Mouse (Mus musculus) monocyte, adult 2 months (primary cell): ENCODE results near the gene Slc25a13.
"Not testable (repeated sequence)": the region's sequence is repeated elsewhere in the genome, so short reads cannot be mapped to it uniquely, and the experiment has no call there.

Source experiments
- DNase-seq, 2 experiments: peaks; one replicate each; pipeline ENCODE4 v3.0.0; 2022; ENCODE audit warnings: low spot score in 2 of 2, low read depth in 1 of 2

The Slc25a13 gene

DNA sequence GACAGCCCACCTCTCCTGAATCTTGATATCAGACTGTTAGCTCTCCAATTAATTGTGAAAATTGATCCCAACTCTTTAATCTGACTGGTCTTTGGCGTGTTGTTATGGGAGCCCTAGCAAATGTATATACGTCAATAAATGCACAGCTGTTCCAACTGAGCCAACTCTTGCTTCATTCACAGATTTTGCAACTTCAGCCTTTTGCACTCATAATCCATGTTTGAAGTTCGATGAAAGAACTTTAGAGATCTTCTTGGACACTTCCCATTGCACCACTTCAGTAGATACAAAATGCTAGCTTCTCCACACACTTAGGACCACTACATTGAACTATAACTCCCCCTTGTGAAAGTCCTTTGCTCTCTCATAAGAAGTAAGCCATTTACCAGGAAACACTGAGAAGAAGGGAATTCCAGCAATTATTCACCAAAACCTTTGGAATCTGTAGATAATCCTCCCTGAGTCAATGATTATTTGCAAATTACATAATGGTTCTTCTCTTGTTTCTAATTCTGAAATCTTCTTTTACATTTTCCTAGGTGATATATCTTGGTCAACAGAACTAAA is 11.3 kb downstream of the Slc25a13 start:
- DNase-seq: no peak

DNA sequence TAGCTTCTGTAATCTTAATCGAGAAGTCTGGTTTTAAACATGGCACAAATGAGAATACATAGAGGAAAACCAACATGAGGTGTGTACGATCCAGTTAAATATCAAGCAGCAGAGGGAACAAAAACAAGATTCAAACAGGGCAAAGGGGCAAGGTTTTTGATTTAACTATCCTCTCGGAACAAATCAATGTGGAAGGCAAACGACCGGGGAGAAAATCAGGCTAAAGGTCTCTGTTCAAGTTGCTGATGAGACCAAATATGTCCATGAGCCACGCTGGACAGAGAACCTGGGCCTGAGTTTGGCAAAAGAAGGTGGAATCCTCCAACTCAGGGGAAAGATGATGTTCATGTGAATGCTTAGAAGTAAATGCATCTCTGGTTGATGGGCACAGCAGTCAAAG is 14.5 kb downstream of the Slc25a13 start:
- no peak for DNase-seq

DNA sequence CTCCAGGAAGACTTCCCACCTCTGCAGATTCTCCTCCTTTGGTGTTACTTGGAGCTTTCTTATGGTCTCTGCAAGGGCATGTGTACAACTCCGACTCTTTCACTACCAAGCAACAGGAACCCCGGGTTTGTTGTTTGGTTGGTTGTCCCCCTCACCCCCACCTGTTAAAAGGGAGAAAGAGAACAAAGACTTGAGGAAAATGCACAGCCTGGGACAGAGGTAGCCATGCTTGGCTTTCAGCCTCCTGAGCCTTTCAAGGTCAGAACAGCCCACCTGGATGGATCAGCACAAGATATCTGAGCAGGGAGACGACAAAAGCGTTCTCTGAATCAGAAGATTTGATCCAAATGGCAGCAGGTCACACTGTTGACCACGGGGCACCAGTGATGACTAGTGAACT is 15.0 kb downstream of the Slc25a13 start:
- no peak for DNase-seq

DNA sequence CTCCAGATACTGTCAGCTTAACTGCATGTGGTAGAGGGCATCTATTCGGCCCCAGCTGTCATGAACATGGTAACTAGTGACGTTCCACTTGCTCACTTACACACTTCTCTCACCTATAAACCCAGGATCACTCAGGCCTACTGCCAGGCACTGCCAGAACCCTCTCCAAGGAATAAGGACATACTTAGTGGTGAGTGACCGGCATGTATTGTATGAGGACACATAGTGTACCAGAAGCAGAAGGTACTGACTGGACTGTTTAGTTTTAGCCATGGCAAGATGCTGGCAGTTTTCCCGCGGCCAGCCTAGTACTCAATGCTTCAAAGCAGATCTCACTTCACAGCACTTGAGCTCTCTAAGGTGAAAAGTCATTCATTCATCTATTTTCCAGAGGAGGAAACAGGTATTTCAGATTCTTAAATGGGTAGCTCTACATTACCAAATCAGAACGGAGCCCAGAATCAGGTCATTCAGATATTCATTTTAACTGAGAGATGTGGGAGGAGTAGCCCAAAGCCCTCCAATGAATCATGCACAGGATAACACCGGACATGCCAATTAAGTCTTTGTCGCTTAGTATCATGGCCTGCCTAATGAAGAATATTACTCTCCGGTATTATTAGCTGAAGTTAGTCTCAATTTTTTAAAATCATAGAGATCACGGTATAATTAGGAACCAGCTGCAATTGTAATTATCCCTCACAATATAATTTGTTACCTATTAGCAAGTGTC is 17.7 kb downstream of the Slc25a13 start:
- DNase-seq: no peak

DNA sequence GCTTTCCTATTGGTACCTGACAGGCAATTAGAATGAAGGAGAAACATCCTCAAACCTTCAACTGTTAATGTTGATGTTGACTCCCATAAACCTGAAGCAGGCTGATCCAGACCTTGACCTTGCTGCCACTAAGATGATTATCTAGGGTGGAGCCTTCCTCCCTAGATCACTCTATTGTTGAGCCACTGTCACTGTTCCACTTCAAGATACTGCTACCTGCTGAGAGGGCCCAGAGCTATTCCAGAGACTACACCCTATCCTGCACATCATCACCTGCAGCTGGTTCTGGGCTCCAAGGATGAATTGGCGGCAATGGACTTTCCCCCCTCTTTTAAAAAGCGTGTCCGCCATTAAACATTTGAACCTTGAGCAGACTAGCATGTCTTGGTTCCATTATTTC is 18.9 kb downstream of the Slc25a13 start:
- DNase-seq: not testable (repeated sequence)

DNA sequence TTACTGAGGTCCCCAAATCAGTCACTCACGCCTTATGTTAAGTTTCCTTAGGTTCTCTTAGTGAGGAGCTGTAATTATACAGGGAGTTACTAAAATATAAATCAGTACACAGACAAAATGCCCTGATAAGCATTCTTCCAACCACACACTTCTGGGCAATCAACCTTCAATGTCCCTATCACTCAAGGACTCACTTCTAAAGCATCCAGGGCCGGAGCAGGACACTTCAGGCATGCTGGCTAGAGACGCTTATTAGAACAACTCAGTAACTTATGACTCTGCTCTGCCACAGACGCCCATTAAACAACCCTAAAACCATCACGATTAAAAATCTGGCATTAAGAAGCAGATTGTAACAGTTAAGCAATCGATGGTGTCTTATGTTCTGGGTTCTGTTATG is 19.6 kb downstream of the Slc25a13 start:
- no peak for DNase-seq

DNA sequence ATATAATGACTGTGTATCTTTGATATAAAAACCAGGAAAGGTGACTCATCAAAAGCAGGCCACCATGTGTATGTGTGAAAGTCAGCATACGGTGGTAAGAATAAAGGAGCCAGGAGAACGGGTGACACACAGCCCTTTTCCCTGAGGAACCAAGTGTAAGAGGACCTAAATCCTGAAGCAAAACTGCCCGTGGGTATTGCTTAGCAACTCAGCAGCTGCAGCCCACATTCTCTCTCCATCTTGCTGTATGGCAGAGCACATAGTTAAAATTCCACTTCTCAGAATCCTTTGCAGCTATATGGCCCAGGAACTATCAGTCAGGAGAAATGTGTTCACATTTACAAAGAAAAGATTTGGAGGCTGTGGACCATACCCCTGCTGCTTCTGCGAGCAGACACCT is 20.4 kb downstream of the Slc25a13 start:
- DNase-seq: no peak

DNA sequence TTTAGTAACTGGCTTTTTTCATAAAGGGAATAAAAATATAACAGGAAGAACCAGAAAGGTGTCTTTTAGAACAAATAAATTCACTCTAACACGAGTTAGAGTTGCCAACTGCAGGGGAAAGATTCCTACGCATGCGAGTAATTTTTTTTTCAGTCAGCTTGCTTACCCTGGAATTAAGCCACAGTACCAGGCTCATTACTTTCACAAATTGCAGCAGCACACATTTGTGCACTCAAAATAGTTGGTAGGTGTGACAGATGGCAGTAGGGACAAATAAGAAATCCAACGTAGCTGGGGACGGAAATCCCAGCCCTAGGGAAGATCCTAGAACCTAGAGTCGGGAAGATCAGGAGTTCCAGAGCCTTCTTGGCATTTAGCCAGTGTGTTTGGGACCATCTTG is 22.1 kb downstream of the Slc25a13 start:
- no peak for DNase-seq

DNA sequence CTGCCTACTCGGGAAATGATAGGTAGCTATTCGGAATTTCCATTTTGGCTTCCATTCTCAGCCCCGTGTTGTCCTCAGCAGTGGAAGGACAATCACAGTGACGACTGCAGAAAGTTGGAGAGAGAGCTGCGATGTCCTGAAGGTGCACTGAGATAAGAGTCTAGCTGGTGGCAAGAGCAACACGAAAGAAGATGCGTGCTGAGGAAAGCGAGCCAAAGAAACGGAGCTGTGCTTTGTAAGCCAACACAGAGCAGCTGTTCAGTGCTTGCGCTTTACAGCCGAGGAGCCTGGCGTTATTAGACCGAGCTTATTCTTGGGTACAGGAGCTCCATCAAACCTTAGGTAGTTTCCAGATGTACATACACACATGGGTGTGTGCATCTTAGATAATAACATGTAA is 23.1 kb downstream of the Slc25a13 start:
- no peak for DNase-seq

DNA sequence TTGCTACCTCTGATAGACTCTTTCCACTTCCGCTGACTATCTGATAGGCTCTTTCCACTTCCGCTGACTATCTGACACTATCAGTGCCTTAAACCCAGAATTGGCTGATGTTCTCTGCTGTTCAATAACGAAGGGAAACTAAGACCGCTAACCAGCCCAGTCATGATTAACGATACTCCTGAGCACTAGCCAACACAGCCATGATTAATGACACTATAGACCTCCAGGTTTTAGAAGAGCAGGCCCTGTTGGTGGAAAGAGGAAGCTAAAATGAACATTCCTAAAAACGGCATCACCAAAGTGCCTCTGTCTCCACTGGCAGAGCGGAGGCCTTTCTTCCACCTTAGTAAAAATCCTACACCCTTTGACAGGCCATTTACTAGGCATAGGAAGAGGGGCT is 24.6 kb downstream of the Slc25a13 start:
- no peak for DNase-seq

DNA sequence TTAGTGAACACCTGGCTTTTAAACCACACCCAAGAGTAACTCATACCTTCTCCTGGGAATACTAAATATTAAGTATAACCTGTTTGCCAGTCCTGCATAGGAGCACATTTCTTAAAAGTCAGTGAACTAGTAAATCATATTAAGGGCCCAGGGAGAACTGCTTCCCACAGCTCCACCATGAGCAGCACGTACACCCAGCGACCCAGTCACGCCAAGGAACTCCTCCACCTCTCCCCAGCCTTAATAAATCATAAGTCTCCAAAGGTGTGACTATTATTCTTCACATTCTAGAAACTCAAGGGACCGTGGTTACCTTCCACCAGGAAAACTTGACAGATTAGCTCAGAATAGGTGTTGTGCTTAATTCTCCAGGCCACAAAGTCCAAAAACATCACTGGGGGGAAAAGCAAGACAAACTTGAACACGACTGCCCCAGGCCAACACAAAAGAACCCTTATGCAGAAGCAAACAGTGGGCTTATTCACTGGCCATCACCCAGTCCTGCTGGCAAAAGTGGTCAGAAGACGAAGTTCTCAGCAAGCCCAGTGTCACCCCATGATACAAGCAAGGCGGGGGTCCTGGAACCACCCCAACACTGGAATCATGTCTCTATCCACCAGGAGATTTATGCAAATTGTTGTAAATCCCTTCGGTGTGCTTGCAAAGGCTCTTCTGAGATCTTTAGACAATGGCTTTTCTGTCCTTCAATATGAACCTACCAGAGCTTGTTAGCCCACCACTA is 25.2 kb downstream of the Slc25a13 start:
- DNase-seq: no peak

DNA sequence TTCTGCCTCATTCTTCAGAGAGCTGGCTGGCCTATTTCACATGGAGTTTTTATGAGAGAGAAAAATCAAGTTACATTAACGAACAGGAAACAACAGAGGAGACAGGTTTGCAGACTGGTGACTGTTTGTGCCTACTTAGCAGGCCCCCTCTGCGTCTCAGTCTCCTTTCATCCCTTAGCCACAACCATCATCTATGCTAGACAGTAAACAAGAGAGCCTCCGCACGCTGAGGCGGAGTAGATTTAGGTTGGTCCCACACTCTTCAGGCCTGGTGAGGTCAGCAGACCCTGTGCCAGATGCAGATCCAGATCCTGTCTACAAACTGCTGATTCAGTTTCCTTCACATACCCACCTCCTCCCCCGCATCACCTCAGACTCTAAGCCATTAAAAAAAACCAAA is 28.0 kb downstream of the Slc25a13 start:
- DNase-seq: no peak

DNA sequence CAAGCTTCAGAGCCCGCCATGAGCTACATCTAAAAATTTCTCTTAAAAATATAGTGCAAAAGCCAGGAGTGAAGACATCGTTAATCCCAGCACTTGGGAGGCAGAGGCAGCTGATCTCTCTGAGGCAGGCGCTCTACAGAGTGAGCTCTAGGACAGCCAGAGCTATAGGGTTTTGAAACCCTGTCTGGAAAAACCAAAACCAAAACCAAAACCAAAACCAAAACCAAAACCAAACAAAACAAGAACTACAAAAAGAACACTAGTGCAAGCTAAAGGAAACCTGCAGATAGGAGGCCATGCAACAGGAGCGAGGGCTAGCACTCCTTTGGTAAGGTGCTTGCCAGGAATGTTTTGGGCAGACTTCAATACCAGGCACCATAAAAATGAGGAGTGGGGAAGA is 30.5 kb downstream of the Slc25a13 start:
- no peak for DNase-seq

DNA sequence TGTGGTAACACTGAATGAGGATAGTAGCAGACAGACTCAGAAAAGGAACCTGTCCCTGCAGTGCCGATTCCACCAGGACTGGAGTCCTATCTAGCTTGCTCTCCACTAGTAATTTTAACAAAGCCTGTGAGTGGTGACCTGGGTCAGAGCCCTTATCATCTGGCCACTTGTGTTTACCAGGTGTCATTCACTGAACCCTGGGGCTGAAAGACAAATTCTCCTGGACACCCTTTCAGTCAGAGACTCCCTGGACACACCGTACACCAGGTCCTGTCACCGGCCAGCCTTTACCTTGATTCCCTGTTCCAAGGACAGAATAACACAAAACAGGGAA is 31.3 kb downstream of the Slc25a13 start:
- no peak for DNase-seq

DNA sequence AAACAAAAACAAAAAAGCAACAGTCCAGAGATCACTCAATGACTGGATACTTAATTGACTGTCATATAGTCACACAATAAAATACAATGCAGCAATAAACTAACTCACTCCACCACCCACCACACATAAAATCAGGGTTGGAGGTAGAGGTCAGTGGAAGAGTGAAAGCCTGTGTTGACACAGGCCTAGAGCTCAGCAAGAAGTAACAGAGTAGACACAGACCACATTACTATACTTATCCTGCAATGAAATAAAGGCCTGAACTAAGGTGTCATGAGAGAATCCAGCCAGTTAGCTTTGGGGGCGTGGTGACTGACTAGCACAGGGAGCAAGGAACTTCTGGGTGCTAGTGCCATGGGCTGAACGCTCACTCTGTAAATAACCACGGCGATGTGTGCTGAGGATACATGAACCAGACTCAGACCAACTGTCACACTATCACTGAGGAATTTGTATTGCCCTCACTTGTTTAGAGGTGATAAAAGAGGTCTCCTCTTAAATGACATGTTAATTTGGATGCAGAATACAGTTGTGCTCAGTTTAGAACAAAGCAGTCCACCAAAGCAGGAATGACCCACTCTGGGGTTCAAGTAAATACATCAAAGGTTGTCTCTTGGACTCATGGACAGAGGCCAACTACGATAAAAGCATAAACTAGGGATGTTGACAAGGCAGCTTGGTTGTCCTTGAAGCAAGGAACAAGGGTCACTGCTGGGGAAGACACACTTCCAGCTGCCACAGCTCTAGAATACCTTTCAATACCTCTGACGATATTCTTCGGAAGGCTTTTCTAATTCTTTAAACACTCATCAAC is 31.8 kb downstream of the Slc25a13 start:
- DNase-seq: no peak

DNA sequence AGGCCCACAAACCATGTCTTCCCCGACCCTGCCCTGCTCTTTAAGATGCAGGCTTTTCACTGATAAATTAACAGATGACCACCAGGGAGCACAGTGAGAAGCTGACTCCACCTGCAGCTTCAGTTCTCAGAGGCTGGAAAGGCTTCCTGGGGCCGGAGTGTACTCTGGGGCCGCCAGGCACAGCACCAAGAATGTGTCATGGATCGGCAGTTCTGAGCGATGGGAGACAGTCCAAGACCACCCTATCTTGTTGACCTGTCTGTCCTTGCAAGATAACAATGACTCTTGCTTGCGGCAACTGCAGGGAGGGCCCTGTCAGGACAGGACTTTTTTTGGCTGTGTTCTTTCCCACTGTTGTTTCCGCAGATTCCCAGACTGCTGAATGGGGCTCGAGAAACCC is 33.4 kb downstream of the Slc25a13 start:
- DNase-seq: no peak

DNA sequence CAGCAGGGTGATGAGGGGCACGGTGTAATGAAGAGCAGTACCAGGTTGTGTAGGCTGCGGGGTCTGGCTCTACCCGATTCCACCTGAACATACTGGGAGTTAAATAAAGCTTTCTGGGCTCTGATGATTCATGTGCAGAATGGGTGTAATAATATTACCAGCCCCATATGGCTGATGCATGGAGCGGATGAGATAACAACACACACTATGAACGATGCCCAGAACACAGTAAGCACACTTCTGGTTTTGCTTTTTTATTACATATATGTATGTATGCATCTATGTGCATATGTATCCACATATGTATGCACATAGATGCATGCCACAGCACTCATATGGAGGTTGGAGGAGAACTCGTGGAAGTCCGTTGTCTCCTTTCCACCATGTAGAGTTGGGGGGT is 34.8 kb downstream of the Slc25a13 start:
- DNase-seq: no peak

DNA sequence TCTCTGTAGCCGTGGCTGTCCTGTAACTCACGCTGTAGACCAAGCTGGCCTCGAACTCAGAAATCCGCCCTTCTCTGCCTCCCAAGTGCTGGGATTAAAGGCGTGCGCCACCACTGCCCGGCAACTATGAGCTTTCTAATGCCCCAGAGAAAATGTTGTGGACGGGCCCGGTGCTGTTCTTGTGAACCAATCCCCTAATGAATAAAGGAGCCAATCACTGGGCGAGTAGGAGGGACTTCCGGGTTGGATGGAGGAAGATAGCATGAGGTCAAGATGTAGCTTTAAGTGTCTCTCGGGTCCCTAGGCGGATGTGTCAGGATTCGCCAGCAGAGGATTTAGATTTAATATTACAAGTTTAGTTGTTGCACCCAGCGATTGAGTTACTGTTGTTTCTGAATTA is 38.6 kb downstream of the Slc25a13 start:
- not testable (repeated sequence) for DNase-seq

DNA sequence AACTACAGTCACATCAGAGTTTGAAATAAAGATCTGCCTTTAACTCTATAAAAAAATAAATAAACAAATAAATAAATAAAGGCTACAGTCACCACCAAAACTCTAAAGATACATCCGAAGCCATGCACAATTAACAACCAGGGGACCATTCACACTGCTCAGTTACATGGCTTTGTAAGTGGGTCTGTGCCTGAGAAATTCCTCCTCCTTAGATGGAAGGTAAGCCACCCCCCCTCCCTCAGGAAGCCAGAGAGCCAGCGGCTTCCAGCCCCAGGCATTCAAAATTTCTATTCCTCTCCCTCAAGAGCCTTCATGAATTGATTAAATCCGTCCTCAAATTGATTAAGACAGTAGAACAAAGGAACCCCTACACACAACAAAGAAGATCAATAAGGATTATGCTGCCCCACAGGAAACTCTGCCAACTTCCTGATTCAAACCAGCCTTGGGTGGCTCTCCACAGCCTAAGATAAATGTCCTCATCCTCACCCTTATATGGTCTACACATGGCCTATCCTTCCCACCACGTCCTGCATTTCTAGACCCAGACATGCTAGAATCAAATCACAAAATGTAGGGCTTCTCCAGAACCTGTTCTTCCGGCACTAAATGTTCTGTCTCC is 41.5 kb downstream of the Slc25a13 start:
- no peak for DNase-seq

DNA sequence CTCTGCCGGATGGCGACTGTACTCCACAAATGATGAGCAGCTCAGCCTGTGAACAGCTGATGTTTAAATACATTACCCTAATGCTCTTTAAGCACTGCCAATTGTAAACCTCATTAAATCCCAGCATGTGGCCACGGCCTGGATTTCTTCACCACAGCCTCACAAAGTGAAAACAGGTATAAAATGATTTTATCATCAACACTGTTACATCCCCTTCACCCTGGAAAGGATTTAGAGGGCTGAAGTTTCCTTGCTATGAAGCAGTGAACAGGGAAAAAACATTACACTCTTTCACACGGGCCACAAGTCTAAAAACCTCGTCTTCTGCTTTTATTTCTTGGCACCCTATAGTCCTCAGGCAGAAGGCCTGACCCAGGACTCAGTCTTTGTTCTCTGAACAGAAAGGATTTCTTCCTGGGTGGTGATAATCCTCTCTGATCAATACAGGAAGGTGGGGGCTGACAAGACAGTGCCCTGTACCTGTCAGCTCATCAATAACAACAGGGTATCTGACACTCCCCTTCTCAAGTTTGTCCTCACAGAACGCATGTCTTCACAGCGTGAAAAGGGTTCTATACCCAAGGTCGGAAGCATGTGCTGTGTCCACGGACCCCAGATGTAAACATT is 42.9 kb downstream of the Slc25a13 start:
- no peak for DNase-seq
